ENCODE assay signal across 21 mouse cellular contexts in the genomic region with DNA sequence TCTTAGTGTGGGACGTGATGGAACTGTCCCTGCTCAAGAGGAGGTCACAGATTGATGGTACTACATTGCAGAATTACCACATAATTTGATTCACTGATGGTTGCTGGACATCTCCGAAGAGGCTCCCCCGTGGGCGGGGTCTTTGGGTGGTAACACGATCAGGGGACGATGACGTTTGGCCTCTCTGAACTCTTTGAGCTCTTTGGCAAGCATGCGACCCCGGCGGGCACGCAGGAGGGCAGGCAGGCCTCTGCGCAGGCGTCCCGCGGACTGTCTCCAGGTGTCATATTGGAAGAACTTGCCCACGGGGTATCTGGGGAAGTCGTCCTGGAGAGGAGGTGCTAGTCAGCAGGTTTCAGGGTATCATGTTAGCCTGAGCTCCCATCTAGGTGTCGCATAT. TPM values are rescaled to one million over a fixed set of nuclear protein-coding genes. Genes with fewer than 3 reads are reported as not detected.
DNase-seq lines count a peak whose midpoint lies in the region; ATAC-seq and TF ChIP-seq lines count a peak whose summit lies in the region.
"Had no signal": no experiment of that assay in that cellular context is flagged by ENCODE, and none has a peak within 500 bp of the region (broad histone marks: within the 10 kb centered on the region; RNA-seq: fewer than 3 reads in every experiment).

No protein-coding gene starts in this region.

- WGBS in heart, embryonic 11.5 days (ENCODE audit: insufficient replicate concordance) = 17% methylated on average over 18 of the region's 18 CpGs
- 7% methylated on average over 18 of the region's 18 CpGs for WGBS in midbrain, embryonic 10.5 days
- 5% methylated on average over 18 of the region's 18 CpGs for WGBS in midbrain, embryonic 11.5 days
- 14% methylated on average over 18 of the region's 18 CpGs for WGBS in embryonic facial prominence, embryonic 13.5 days
- 10% methylated on average over 18 of the region's 18 CpGs for WGBS in limb, embryonic 14.5 days
- 13% methylated on average over 18 of the region's 18 CpGs for WGBS in kidney, embryonic 14.5 days

- peaks cover 53% of the 10 kb centered on the region for H3K27me3 ChIP-seq in heart, embryonic 11.5 days (ENCODE audit: control insufficient read depth, insufficient read depth, low read length)
- H3K27me3 ChIP-seq in midbrain, embryonic 10.5 days (ENCODE audit: low read depth, poor library complexity, severe bottlenecking) = peaks cover 84% of the 10 kb centered on the region
- H3K27me3 ChIP-seq in midbrain, embryonic 11.5 days (ENCODE audit: control insufficient read depth, insufficient read depth, low read length) = peaks cover 56% of the 10 kb centered on the region
- peaks cover 62% of the 10 kb centered on the region for H3K27me3 ChIP-seq in embryonic facial prominence, embryonic 13.5 days
- peaks cover 40% of the 10 kb centered on the region for H3K27me3 ChIP-seq in limb, embryonic 14.5 days (ENCODE audit: control insufficient read depth, insufficient read depth, low read length)
- peaks cover 44% of the 10 kb centered on the region for H3K27me3 ChIP-seq in kidney, embryonic 14.5 days (ENCODE audit: control insufficient read depth, insufficient read depth, low read length)

- TF ChIP-seq POLR2A in limb, embryonic 14.5 days (IDR thresholded peaks at IDR 0.05; ENCODE audit: borderline replicate concordance, extremely low read depth, insufficient read depth, insufficient read length) = no peak

- H3K36me3 ChIP-seq in heart, embryonic 11.5 days (ENCODE audit: control insufficient read depth, insufficient read depth, low read length) = peaks cover 6% of the 10 kb centered on the region
- no peaks in the 10 kb centered on the region for H3K36me3 ChIP-seq in midbrain, embryonic 10.5 days
- no peaks in the 10 kb centered on the region for H3K36me3 ChIP-seq in midbrain, embryonic 11.5 days (ENCODE audit: control insufficient read depth, insufficient read depth, low read length)
- H3K36me3 ChIP-seq in embryonic facial prominence, embryonic 13.5 days = peaks cover 42% of the 10 kb centered on the region
- peaks cover 59% of the 10 kb centered on the region for H3K36me3 ChIP-seq in limb, embryonic 14.5 days (ENCODE audit: control insufficient read depth, insufficient read depth, low read length)
- H3K36me3 ChIP-seq in kidney, embryonic 14.5 days (ENCODE audit: control insufficient read depth, insufficient read depth, low read length) = peaks cover 31% of the 10 kb centered on the region
- H3K36me3 ChIP-seq: midbrain, embryonic 12.5 days; neural tube, embryonic 13.5 days had no signal

- intact Hi-C loops in heart, postnatal 36 days (cut with DNase I) = no loop called here

- H3K4me1 ChIP-seq in heart, embryonic 11.5 days (ENCODE audit: control insufficient read depth, insufficient read depth, low read length) = peaks cover 13% of the 10 kb centered on the region
- peaks cover 45% of the 10 kb centered on the region for H3K4me1 ChIP-seq in midbrain, embryonic 10.5 days
- H3K4me1 ChIP-seq in midbrain, embryonic 11.5 days (ENCODE audit: control insufficient read depth, insufficient read depth, low read length) = peaks cover 5% of the 10 kb centered on the region
- H3K4me1 ChIP-seq in embryonic facial prominence, embryonic 13.5 days = peaks cover 37% of the 10 kb centered on the region
- no peaks in the 10 kb centered on the region for H3K4me1 ChIP-seq in limb, embryonic 14.5 days (ENCODE audit: control insufficient read depth, insufficient read depth, low read length)
- 0 out of 2 replicates have a peak, but pooled peaks cover 13% of the 10 kb centered on the region for H3K4me1 ChIP-seq in kidney, embryonic 14.5 days (ENCODE audit: control insufficient read depth, insufficient read depth, low read length)

- H3K4me2 ChIP-seq in heart, embryonic 11.5 days = peak overlapping the region; percentile 66
- no peak overlapping the region for H3K4me2 ChIP-seq in midbrain, embryonic 11.5 days
- 0 out of 2 replicates have a peak overlapping the region, but pooled peaks have one; percentile 7 for H3K4me2 ChIP-seq in embryonic facial prominence, embryonic 13.5 days
- H3K4me2 ChIP-seq in limb, embryonic 14.5 days (replicated peaks; ENCODE audit: low read depth, low read length, severe bottlenecking) = peak overlapping the region; percentile 67
- H3K4me2 ChIP-seq in kidney, embryonic 14.5 days (replicated peaks; ENCODE audit: low read depth, low read length) = no peak overlapping the region
- H3K4me2 ChIP-seq: midbrain, embryonic 12.5 days; neural tube, embryonic 13.5 days had no signal

- DNase-seq in heart, postnatal 36 days = no peak
- no peak for DNase-seq in midbrain, embryonic 10.5 days (ENCODE audit: low spot score)
- DNase-seq in midbrain, embryonic 11.5 days (ENCODE audit: low spot score, missing footprints) = no peak
- DNase-seq in limb, embryonic 14.5 days (ENCODE audit: low spot score) = no peak
- no peak for DNase-seq in gastrocnemius, adult 8-10 months (ENCODE audit: low spot score in 2 of 2)
- DNase-seq: adrenal gland, adult 8-10 months; cerebellum, adult 2 months; kidney, adult 11 months; lung, postnatal 14 days; thymus, postnatal 4 days had no signal

- H3K9ac ChIP-seq in heart, embryonic 11.5 days (ENCODE audit: low read depth, low read length) = peak overlapping the region; percentile 78
- H3K9ac ChIP-seq in midbrain, embryonic 11.5 days (ENCODE audit: low read length) = no peak overlapping the region
- H3K9ac ChIP-seq in embryonic facial prominence, embryonic 13.5 days = 0 out of 2 replicates have a peak overlapping the region, but pooled peaks have one; percentile 36
- peak overlapping the region; percentile 96; the same call in 1 of the 2 replicates for H3K9ac ChIP-seq in limb, embryonic 14.5 days (ENCODE audit: low read depth, low read length, severe bottlenecking)
- H3K9ac ChIP-seq in kidney, embryonic 14.5 days (ENCODE audit: low read depth, low read length) = no peak overlapping the region
- H3K9ac ChIP-seq: liver, embryonic 14.5 days; midbrain, embryonic 12.5 days; neural tube, embryonic 13.5 days had no signal

- ATAC-seq in heart, embryonic 11.5 days (replicated peaks; ENCODE audit: insufficient number of reproducible peaks, low FRiP score, low TSS enrichment) = no peak
- no peak for ATAC-seq in midbrain, embryonic 11.5 days (ENCODE audit: low FRiP score)
- no peak for ATAC-seq in embryonic facial prominence, embryonic 13.5 days (ENCODE audit: insufficient number of reproducible peaks, insufficient read depth, low FRiP score, low TSS enrichment, low read depth)
- no peak for ATAC-seq in limb, embryonic 14.5 days (ENCODE audit: low FRiP score, low read depth)
- ATAC-seq in kidney, embryonic 14.5 days (ENCODE audit: low FRiP score, low TSS enrichment) = no peak
- ATAC-seq: forebrain, embryonic 16.5 days; Patski had no signal

- no peaks in the 10 kb centered on the region for H3K9me3 ChIP-seq in heart, embryonic 11.5 days (replicated peaks; ENCODE audit: control insufficient read depth, low read length)
- no peaks in the 10 kb centered on the region for H3K9me3 ChIP-seq in midbrain, embryonic 10.5 days (replicated peaks)
- H3K9me3 ChIP-seq in midbrain, embryonic 11.5 days (ENCODE audit: control insufficient read depth, low read length) = no peaks in the 10 kb centered on the region
- H3K9me3 ChIP-seq in embryonic facial prominence, embryonic 13.5 days = no peaks in the 10 kb centered on the region
- H3K9me3 ChIP-seq in limb, embryonic 14.5 days (ENCODE audit: control insufficient read depth, low read length) = no peaks in the 10 kb centered on the region
- H3K9me3 ChIP-seq in kidney, embryonic 14.5 days (ENCODE audit: control insufficient read depth, low read length) = no peaks in the 10 kb centered on the region
- H3K9me3 ChIP-seq: midbrain, embryonic 12.5 days; neural tube, embryonic 13.5 days had no signal

- peak overlapping the region; percentile 70; the same call in 1 of the 2 replicates for H3K4me3 ChIP-seq in heart, embryonic 11.5 days (ENCODE audit: low read depth, low read length)
- peak overlapping the region; percentile 11; the same call in 1 of the 2 replicates for H3K4me3 ChIP-seq in midbrain, embryonic 10.5 days
- H3K4me3 ChIP-seq in midbrain, embryonic 11.5 days (ENCODE audit: low read depth, low read length) = no peak overlapping the region
- H3K4me3 ChIP-seq in embryonic facial prominence, embryonic 13.5 days = 0 out of 2 replicates have a peak overlapping the region, but pooled peaks have one; percentile 3
- peak overlapping the region; percentile 71 for H3K4me3 ChIP-seq in limb, embryonic 14.5 days (replicated peaks; ENCODE audit: low read length)
- no peak overlapping the region for H3K4me3 ChIP-seq in kidney, embryonic 14.5 days (ENCODE audit: low read length)
- H3K4me3 ChIP-seq: midbrain, embryonic 12.5 days; neural tube, embryonic 13.5 days had no signal

- peak overlapping the region; percentile 70 for H3K27ac ChIP-seq in heart, embryonic 11.5 days (ENCODE audit: low read depth, low read length)
- no peak overlapping the region for H3K27ac ChIP-seq in midbrain, embryonic 10.5 days (replicated peaks)
- H3K27ac ChIP-seq in midbrain, embryonic 11.5 days (ENCODE audit: low read depth, low read length) = no peak overlapping the region
- peak overlapping the region; percentile 8; the same call in 1 of the 2 replicates for H3K27ac ChIP-seq in embryonic facial prominence, embryonic 13.5 days
- peak overlapping the region; percentile 56 for H3K27ac ChIP-seq in limb, embryonic 14.5 days (replicated peaks; ENCODE audit: low read depth, low read length)
- H3K27ac ChIP-seq in kidney, embryonic 14.5 days (ENCODE audit: low read depth, low read length) = no peak overlapping the region
- H3K27ac ChIP-seq: liver, embryonic 14.5 days; midbrain, embryonic 12.5 days; neural tube, embryonic 13.5 days had no signal

RNA-seq across cellular contexts. Expression of a gene that starts 12.9 kb away (rescaled TPM):
- polyA plus RNA-seq in heart, embryonic 11.5 days (2014; fragmentation: Nextera tagmentation; extraction: Ambion mirVana) = 1,098 and 1,138 TPM in 2 replicates
- total RNA-seq in heart, postnatal 36 days (2021) = 10 to 100 TPM; 78.1 to 89.2 TPM
- 151 and 161 TPM in 2 replicates for polyA plus RNA-seq in midbrain, embryonic 10.5 days (2016; fragmentation: Nextera tagmentation; extraction: Ambion mirVana)
- 126 and 131 TPM in 2 replicates for polyA plus RNA-seq in midbrain, embryonic 11.5 days (2014; fragmentation: Nextera tagmentation; extraction: Ambion mirVana)
- polyA plus RNA-seq in embryonic facial prominence, embryonic 13.5 days (2015; fragmentation: Nextera tagmentation; extraction: Ambion mirVana) = 634 and 679 TPM in 2 replicates
- polyA plus RNA-seq in limb, embryonic 14.5 days (2012; rRNA removed) = 4,240 and 5,416 TPM in 2 replicates
- 1,472 and 1,504 TPM in 2 replicates for polyA plus RNA-seq in limb, embryonic 14.5 days (2014; fragmentation: Nextera tagmentation; extraction: Ambion mirVana)
- total RNA-seq in gastrocnemius, adult 8-10 months (2022) = 10 to 100 TPM; 15.7 to 28.1 (median 22.3) TPM
- 627 and 715 TPM in 2 replicates for polyA plus RNA-seq in kidney, embryonic 14.5 days (2014; fragmentation: Nextera tagmentation; extraction: Ambion mirVana)
- total RNA-seq: hematopoietic stem cell, adult 5-6 weeks had no signal

RNA-seq across cellular contexts. Expression of a gene that starts 16.0 kb away (rescaled TPM):
- polyA plus RNA-seq in heart, embryonic 11.5 days (2014; fragmentation: Nextera tagmentation; extraction: Ambion mirVana) = 0.16 and 0.37 TPM in 2 replicates
- under 1 TPM in 1 of 2 experiments, not detected in 1; 0.08 TPM for total RNA-seq in heart, postnatal 36 days (2021)
- not detected in 2 replicates for polyA plus RNA-seq in midbrain, embryonic 10.5 days (2016; fragmentation: Nextera tagmentation; extraction: Ambion mirVana)
- polyA plus RNA-seq in midbrain, embryonic 11.5 days (2014; fragmentation: Nextera tagmentation; extraction: Ambion mirVana) = not detected in 2 replicates
- 0.10 TPM in 1 of 2 replicates, not detected in the other for polyA plus RNA-seq in embryonic facial prominence, embryonic 13.5 days (2015; fragmentation: Nextera tagmentation; extraction: Ambion mirVana)
- 1.4 and 2.8 TPM in 2 replicates for polyA plus RNA-seq in limb, embryonic 14.5 days (2012; rRNA removed)
- polyA plus RNA-seq in limb, embryonic 14.5 days (2014; fragmentation: Nextera tagmentation; extraction: Ambion mirVana) = 0.19 and 0.41 TPM in 2 replicates
- total RNA-seq in gastrocnemius, adult 8-10 months (2022) = not detected
- not detected in 2 replicates for polyA plus RNA-seq in kidney, embryonic 14.5 days (2014; fragmentation: Nextera tagmentation; extraction: Ambion mirVana)
- total RNA-seq: adrenal gland, adult 8-10 months; hematopoietic stem cell, adult 5-6 weeks; left cerebral cortex, adult 8-10 months had no signal
- polyA plus RNA-seq: forebrain, embryonic 16.5 days; large intestine, adult 2 months; midbrain, embryonic 12.5 days; neural tube, embryonic 13.5 days; Patski had no signal

Comparison
In these comparisons a context has a peak if more than half of its experiments do, and no peak if none do; other contexts are left out.
1. H3K4me3 ChIP-seq: peak in heart, embryonic 11.5 days (single experiment), midbrain, embryonic 10.5 days (single experiment), embryonic facial prominence, embryonic 13.5 days (single experiment) and limb, embryonic 14.5 days (single experiment); none in midbrain, embryonic 11.5 days (single experiment) and kidney, embryonic 14.5 days (single experiment).
2. H3K27ac ChIP-seq: peak in heart, embryonic 11.5 days (single experiment), embryonic facial prominence, embryonic 13.5 days (single experiment) and limb, embryonic 14.5 days (single experiment); none in midbrain, embryonic 10.5 days (single experiment), midbrain, embryonic 11.5 days (single experiment) and kidney, embryonic 14.5 days (single experiment).
3. H3K4me2 ChIP-seq: peak in heart, embryonic 11.5 days (single experiment), embryonic facial prominence, embryonic 13.5 days (single experiment) and limb, embryonic 14.5 days (single experiment); none in midbrain, embryonic 11.5 days (single experiment) and kidney, embryonic 14.5 days (single experiment).
4. H3K9ac ChIP-seq: peak in heart, embryonic 11.5 days (single experiment), embryonic facial prominence, embryonic 13.5 days (single experiment) and limb, embryonic 14.5 days (single experiment); none in midbrain, embryonic 11.5 days (single experiment) and kidney, embryonic 14.5 days (single experiment).